Mouse (Mus musculus) spleen, postnatal 36 days (tissue): ENCODE data around the gene Hnrnpul1.

ENCODE experiments used
- DNase-seq, 2 experiments: peaks; one replicate each; pipeline ENCODE4 v3.0.0; 2022; ENCODE audit warnings: low spot score in 2 of 2, mixed read lengths in 1 of 2

Hnrnpul1 gene

GRCm38 (mm10) chr7:25689603-25690021, 64.9 kb downstream of the Hnrnpul1 start:
- DNase-seq, result no peak

GRCm38 (mm10) chr7:25688810-25689586, 65.6 kb downstream of the Hnrnpul1 start:
- peak; percentile 84 to 88 for DNase-seq

- DNase-seq, result peak; percentile 78 to 83
Measured at GRCm38 (mm10) chr7:25687811-25688401, 66.7 kb downstream of the Hnrnpul1 start.

GRCm38 (mm10) chr7:25686680-25687531, 67.7 kb downstream of the Hnrnpul1 start, which contains the start of gene Tgfb1:
TSS of gene Tgfb1 (plus strand) at chr7:25687002.
- peak; percentile 91 for DNase-seq

- DNase-seq, result no peak
Measured at GRCm38 (mm10) chr7:25685926-25686470, 68.6 kb downstream of the Hnrnpul1 start.

DNA sequence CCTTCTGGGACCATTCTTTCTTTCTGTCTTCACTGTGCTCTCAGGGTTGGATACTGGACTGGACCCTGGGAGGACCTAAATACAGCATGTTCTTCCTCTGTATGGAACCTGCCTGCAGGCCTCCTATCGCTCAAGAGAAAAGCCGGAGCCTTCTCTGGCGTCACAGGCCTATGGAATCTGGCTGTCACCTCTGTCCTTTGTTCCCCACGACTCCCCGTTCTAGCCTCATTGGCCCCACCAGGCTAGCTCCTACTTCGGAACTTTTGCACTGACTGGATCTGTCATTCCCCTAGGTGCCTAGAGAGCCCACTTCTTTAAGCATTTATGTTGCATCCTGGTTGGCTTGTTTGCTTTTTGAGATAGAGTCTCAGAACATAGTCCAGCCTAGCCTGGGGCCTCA, 69.9 kb downstream of the Hnrnpul1 start:
- no peak for DNase-seq

DNA sequence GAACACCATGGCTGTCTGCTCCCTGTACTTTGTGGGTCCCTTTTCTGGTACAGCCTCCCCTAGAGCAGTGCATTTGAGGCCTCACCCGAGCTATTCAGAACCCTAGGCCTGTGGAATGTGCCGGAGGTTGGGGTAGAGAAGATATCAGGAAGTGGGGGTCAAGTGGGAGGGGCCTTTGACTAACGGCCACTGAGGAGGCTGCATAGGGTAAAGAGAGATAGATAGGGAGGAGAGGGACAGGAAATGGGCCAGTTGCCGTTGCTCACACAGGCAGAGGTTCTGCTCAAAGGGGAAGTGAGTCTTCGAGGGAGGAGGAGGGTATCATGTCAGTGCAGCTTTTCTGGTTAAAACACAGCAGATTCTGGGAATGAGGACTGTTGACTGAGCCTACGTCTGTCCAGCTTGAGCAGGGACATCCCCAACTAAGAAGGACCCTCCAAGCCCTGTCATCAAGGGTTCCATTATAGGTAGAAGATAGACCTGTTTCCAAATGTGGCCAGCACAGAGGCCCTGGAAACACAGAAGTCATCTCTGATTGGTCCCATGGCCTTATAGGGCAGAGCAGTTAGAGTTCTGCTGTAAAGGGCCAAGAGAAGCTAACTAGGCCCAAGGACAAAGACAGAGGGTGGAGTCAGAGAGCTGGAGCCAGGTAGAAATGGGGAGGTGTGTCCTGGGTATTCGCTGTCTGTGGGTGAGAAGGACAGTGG, 70.9 kb downstream of the Hnrnpul1 start:
- DNase-seq, result peak; percentile 85 to 89

- peak; percentile 32 to 50 for DNase-seq
Measured at GRCm38 (mm10) chr7:25681341-25682231, 73.0 kb downstream of the Hnrnpul1 start.

DNA sequence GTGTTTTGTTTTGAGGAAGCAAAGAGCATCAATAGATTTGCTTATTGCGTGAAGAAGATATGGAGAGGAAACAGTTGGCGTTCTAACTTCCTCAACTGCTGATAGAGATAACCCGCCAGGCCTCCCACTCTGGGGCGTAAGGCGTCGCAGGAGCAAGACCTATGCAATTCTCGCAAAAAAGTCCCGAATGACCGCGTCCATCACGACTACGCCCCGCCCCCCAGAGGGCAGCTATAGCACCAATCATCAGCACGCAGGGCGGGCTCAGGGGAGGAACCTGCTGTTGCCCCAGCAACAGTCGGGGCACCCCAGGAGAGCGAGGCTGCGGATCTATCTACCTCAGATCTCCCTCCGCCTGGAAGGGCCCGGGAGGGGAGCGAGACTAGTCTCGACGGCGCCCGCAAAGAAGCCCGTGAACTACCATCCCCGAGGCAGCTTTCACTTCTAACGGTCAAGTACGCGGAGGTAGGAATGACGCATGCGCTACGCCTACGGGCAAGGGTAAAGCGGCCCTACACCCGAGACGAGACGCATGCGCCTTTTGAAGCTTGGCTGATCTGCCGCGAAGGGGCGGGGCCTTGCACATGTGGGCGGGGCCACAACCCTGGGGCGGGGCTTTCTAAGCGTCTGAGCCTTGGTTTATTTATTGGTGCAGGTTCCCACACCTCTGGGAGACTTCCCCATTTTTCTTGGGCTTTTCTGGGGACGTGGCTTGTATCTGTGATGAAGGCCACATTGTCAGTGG, 73.9 kb downstream of the Hnrnpul1 start, which contains the start of gene B9d2:
TSS of gene B9d2 (plus strand) at position 267 of the 745 bp plus-strand sequence.
- DNase-seq, result peak; percentile 97 to 99

DNA sequence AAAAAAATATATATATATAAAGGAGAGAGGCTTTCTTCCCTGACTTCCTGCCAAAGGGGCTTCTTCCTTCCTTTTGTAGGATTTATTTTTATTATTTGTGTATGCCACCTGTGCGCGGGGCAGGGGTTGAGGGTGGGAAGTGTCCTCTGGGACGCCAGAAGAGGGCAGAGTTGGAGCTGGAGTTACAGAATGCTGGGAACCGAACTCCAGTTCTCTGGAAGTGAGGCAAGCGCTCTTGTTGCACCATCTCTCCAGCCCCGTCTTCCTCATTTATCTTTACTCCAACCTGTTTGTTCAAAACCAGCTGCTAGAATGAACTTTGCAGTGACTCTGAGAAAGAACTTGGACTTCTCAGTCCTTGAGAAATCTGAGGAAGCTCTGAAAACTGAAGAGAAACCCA, 74.6 kb downstream of the Hnrnpul1 start:
- DNase-seq, result peak in 1 of 2 experiments; percentile 29

GRCm38 (mm10) chr7:25677013-25677412, 77.5 kb downstream of the Hnrnpul1 start:
- DNase-seq, result no peak

- DNase-seq, result no peak
Measured at GRCm38 (mm10) chr7:25676085-25676781, 78.3 kb downstream of the Hnrnpul1 start.

- no peak for DNase-seq
Measured at GRCm38 (mm10) chr7:25675405-25675804, 79.2 kb downstream of the Hnrnpul1 start.

- no peak for DNase-seq
Measured at GRCm38 (mm10) chr7:25674719-25675300, 79.7 kb downstream of the Hnrnpul1 start, which contains the start of gene Tmem91. TSS of gene Tmem91 (minus strand) at chr7:25675166.

- no peak for DNase-seq
Measured at GRCm38 (mm10) chr7:25674297-25674696, 80.3 kb downstream of the Hnrnpul1 start.

DNA sequence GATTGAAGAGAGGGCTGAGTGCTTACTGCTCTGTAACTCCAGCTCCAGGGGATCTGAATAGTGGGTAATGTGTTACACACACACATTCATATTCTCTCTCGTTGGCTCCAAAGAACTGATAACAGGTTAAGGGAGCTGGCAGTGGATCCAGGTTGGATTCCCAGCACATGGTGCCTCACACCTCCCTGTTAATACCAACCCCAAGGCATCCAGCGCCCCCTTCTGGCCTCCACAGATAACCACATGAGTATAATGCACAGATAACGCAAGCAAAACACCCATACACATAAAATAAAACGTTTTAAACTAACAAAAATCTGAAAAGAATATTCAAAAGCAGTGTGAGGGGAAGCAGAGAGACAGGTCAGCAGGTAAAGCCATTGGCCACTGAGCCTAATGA, 82.1 kb downstream of the Hnrnpul1 start:
- DNase-seq, result no peak

GRCm38 (mm10) chr7:25671686-25672085, 82.9 kb downstream of the Hnrnpul1 start:
- DNase-seq, result no peak
